Mouse (Mus musculus) forebrain, embryonic 12.5 days (tissue): Measurements from ENCODE around the gene Olfml2a. TPM values are rescaled to one million over a fixed set of nuclear protein-coding genes. Genes with fewer than 3 reads are reported as not detected.

Experiments
- ATAC-seq: fragments of 200-750 bp; cut with Nextera tagmentation; 2 replicates; pipeline ENCODE4 v1.8.0; 2017; ENCODE audit warnings: moderate TSS enrichment; ENCODE audit not compliant: low FRiP score
- H3K27ac ChIP-seq: fragments of 300-500 bp; sonication (generic); 2 replicates; pipeline ENCODE4 v1.5.1; 2016; ENCODE audit warnings: mild to moderate bottlenecking
- H3K27me3 ChIP-seq: fragments of 300-500 bp; sonication (generic); 2 replicates; pipeline ENCODE4 v1.6.1; 2016; ENCODE audit warnings: mild to moderate bottlenecking
- H3K36me3 ChIP-seq: fragments of 300-500 bp; sonication (generic); replicated peaks from 2 replicates; pipeline ENCODE4 v1.6.1; 2016; ENCODE audit warnings: mild to moderate bottlenecking
- H3K4me1 ChIP-seq: fragments of 300-500 bp; sonication (generic); 2 replicates; pipeline ENCODE4 v1.6.1; 2016
- H3K4me2 ChIP-seq: fragments of 300-500 bp; sonication (generic); 2 replicates; pipeline ENCODE4 v1.6.1; 2016; ENCODE audit warnings: mild to moderate bottlenecking, moderate library complexity
- H3K4me3 ChIP-seq: fragments of 300-500 bp; sonication (generic); replicated peaks from 2 replicates; pipeline ENCODE4 v1.5.1; 2016; ENCODE audit warnings: mild to moderate bottlenecking
- H3K9ac ChIP-seq: fragments of 300-500 bp; sonication (generic); 2 replicates; pipeline ENCODE4 v1.6.1; 2016; ENCODE audit warnings: mild to moderate bottlenecking
- H3K9me3 ChIP-seq: fragments of 300-500 bp; sonication (generic); 2 replicates; pipeline ENCODE4 v1.6.1; 2016
- WGBS: fragments of 180-500 bp; shearing (Covaris S2); methylation state at CpG from one replicate; pipeline ENCODE4 v1.1.7; 2016; 5-methylcytosine and 5-hydroxymethylcytosine counted together
- polyA plus RNA-seq: library from polyadenylated mRNA; unstranded; fragments of >200 nt; fragmentation: Nextera tagmentation; extraction: Ambion mirVana; gene quantifications from 2 replicates; pipeline ENCODE4 v1.2.1, GENCODE M21; 2016

Olfml2a gene
- polyA plus RNA-seq, 1 experiment from 2014 or later: 2.1 TPM

GRCm38 (mm10) chr2:38973223-38973622 lies 41.4 kb downstream of the Olfml2a start:
- Histone ChIP-seq H3K36me3 (no peaks in the 10 kb centered on the region), H3K9me3 (no peaks in the 10 kb centered on the region), H3K4me1 (no peaks in the 10 kb centered on the region; the same call in 1 of the 2 replicates), H3K4me2 (no peak overlapping the region), H3K27me3 (no peaks in the 10 kb centered on the region), H3K4me3 (no peak overlapping the region), H3K9ac (no peak overlapping the region), H3K27ac (no peak overlapping the region)
- WGBS: 36% methylated on average over 2 of the region's 2 CpGs
- ATAC-seq: no peak

- no peaks in the 10 kb centered on the region for H3K36me3 ChIP-seq
- no peak overlapping the region for H3K4me2 ChIP-seq
- H3K27ac ChIP-seq: no peak overlapping the region
- H3K4me1 ChIP-seq: no peaks in the 10 kb centered on the region; the same call in 1 of the 2 replicates
- WGBS: 91% methylated on average over 7 of the region's 7 CpGs
- no peaks in the 10 kb centered on the region for H3K9me3 ChIP-seq
- ATAC-seq: no peak
- H3K4me3 ChIP-seq: no peak overlapping the region
- no peaks in the 10 kb centered on the region for H3K27me3 ChIP-seq
- H3K9ac ChIP-seq: no peak overlapping the region
These were observed 41.9 kb downstream of the Olfml2a start for GRCm38 (mm10) chr2:38973701-38974100.

GRCm38 (mm10) chr2:38974171-38974570 lies 42.4 kb downstream of the Olfml2a start:
- Histone ChIP-seq H3K4me2 (no peak overlapping the region), H3K9me3 (no peaks in the 10 kb centered on the region), H3K9ac (no peak overlapping the region), H3K36me3 (no peaks in the 10 kb centered on the region), H3K27me3 (no peaks in the 10 kb centered on the region), H3K4me1 (no peaks in the 10 kb centered on the region; the same call in 1 of the 2 replicates), H3K27ac (no peak overlapping the region), H3K4me3 (no peak overlapping the region)
- no peak for ATAC-seq
- WGBS: 45% methylated on average over 2 of the region's 2 CpGs

- Histone ChIP-seq H3K9me3 (no peaks in the 10 kb centered on the region), H3K4me3 (no peak overlapping the region), H3K27ac (no peak overlapping the region), H3K4me1 (no peaks in the 10 kb centered on the region; the same call in 1 of the 2 replicates), H3K36me3 (no peaks in the 10 kb centered on the region), H3K27me3 (no peaks in the 10 kb centered on the region), H3K4me2 (no peak overlapping the region), H3K9ac (no peak overlapping the region)
- 88% methylated on average over 3 of the region's 3 CpGs for WGBS
- ATAC-seq: no peak
These were observed 43.4 kb downstream of the Olfml2a start for GRCm38 (mm10) chr2:38975181-38975580.

GRCm38 (mm10) chr2:38975941-38976805 lies 44.4 kb downstream of the Olfml2a start:
- Histone ChIP-seq H3K9ac (no peak overlapping the region), H3K27ac (no peak overlapping the region), H3K4me2 (no peak overlapping the region), H3K4me1 (no peaks in the 10 kb centered on the region; the same call in 1 of the 2 replicates), H3K36me3 (no peaks in the 10 kb centered on the region), H3K4me3 (no peak overlapping the region), H3K9me3 (no peaks in the 10 kb centered on the region), H3K27me3 (no peaks in the 10 kb centered on the region)
- 83% methylated on average over 21 of the region's 21 CpGs for WGBS
- ATAC-seq: no peak

- no peaks in the 10 kb centered on the region; the same call in 1 of the 2 replicates for H3K4me1 ChIP-seq
- no peak overlapping the region for H3K4me3 ChIP-seq
- no peak for ATAC-seq
- no peaks in the 10 kb centered on the region for H3K27me3 ChIP-seq
- H3K9ac ChIP-seq: no peak overlapping the region
- H3K4me2 ChIP-seq: no peak overlapping the region
- 74% methylated on average over 4 of the region's 4 CpGs for WGBS
- no peak overlapping the region for H3K27ac ChIP-seq
- H3K36me3 ChIP-seq: no peaks in the 10 kb centered on the region
- H3K9me3 ChIP-seq: no peaks in the 10 kb centered on the region
These were observed 46.1 kb downstream of the Olfml2a start for GRCm38 (mm10) chr2:38977837-38978236.

GRCm38 (mm10) chr2:38983456-38983855 lies 51.7 kb downstream of the Olfml2a start:
- H3K9me3 ChIP-seq: peaks cover 8% of the 10 kb centered on the region; the same call in 1 of the 2 replicates
- WGBS: 94% methylated on average over 2 of the region's 2 CpGs
- no peak for ATAC-seq
- H3K27ac ChIP-seq: no peak overlapping the region
- no peaks in the 10 kb centered on the region for H3K36me3 ChIP-seq
- no peaks in the 10 kb centered on the region for H3K4me1 ChIP-seq
- H3K4me2 ChIP-seq: no peak overlapping the region
- no peak overlapping the region for H3K9ac ChIP-seq
- no peak overlapping the region for H3K4me3 ChIP-seq
- no peaks in the 10 kb centered on the region for H3K27me3 ChIP-seq

- Histone ChIP-seq H3K9ac (no peak overlapping the region), H3K4me2 (no peak overlapping the region), H3K36me3 (no peaks in the 10 kb centered on the region), H3K9me3 (peaks cover 8% of the 10 kb centered on the region; the same call in 1 of the 2 replicates), H3K27ac (no peak overlapping the region), H3K27me3 (no peaks in the 10 kb centered on the region), H3K4me3 (no peak overlapping the region), H3K4me1 (no peaks in the 10 kb centered on the region)
- 93% methylated on average over 3 of the region's 3 CpGs for WGBS
- no peak for ATAC-seq
These were observed 54.8 kb downstream of the Olfml2a start for GRCm38 (mm10) chr2:38986580-38986979.

GRCm38 (mm10) chr2:38987371-38987770 lies 55.6 kb downstream of the Olfml2a start:
- no peaks in the 10 kb centered on the region for H3K27me3 ChIP-seq
- no peak overlapping the region for H3K9ac ChIP-seq
- no peak overlapping the region for H3K4me3 ChIP-seq
- no peaks in the 10 kb centered on the region for H3K36me3 ChIP-seq
- peaks cover 8% of the 10 kb centered on the region; the same call in 1 of the 2 replicates for H3K9me3 ChIP-seq
- 68% methylated on average over 1 of the region's 1 CpGs for WGBS
- H3K27ac ChIP-seq: no peak overlapping the region
- H3K4me1 ChIP-seq: no peaks in the 10 kb centered on the region
- H3K4me2 ChIP-seq: no peak overlapping the region
- ATAC-seq: no peak

GRCm38 (mm10) chr2:38987803-38988510 lies 56.2 kb downstream of the Olfml2a start:
- H3K9me3 ChIP-seq: peaks cover 8% of the 10 kb centered on the region; the same call in 1 of the 2 replicates
- H3K36me3 ChIP-seq: no peaks in the 10 kb centered on the region
- ATAC-seq: no peak
- no peak overlapping the region for H3K27ac ChIP-seq
- no peak overlapping the region for H3K4me3 ChIP-seq
- H3K4me1 ChIP-seq: no peaks in the 10 kb centered on the region
- H3K27me3 ChIP-seq: no peaks in the 10 kb centered on the region
- 87% methylated on average over 6 of the region's 6 CpGs for WGBS
- H3K4me2 ChIP-seq: no peak overlapping the region
- H3K9ac ChIP-seq: no peak overlapping the region

- no peak for ATAC-seq
- H3K9ac ChIP-seq: no peak overlapping the region
- H3K4me3 ChIP-seq: no peak overlapping the region
- no peaks in the 10 kb centered on the region for H3K27me3 ChIP-seq
- H3K4me1 ChIP-seq: no peaks in the 10 kb centered on the region
- no peaks in the 10 kb centered on the region for H3K36me3 ChIP-seq
- H3K9me3 ChIP-seq: peaks cover 1% of the 10 kb centered on the region; the same call in 1 of the 2 replicates
- H3K27ac ChIP-seq: no peak overlapping the region
- 78% methylated on average over 2 of the region's 2 CpGs for WGBS
- no peak overlapping the region for H3K4me2 ChIP-seq
These were observed 57.2 kb downstream of the Olfml2a start for GRCm38 (mm10) chr2:38988929-38989328.

GRCm38 (mm10) chr2:38992004-38992403 lies 60.2 kb downstream of the Olfml2a start:
- Histone ChIP-seq H3K27me3 (peaks cover under 1% of the 10 kb centered on the region; the same call in 1 of the 2 replicates), H3K4me2 (no peak overlapping the region), H3K36me3 (no peaks in the 10 kb centered on the region), H3K27ac (no peak overlapping the region), H3K4me1 (no peaks in the 10 kb centered on the region), H3K4me3 (no peak overlapping the region), H3K9me3 (no peaks in the 10 kb centered on the region), H3K9ac (no peak overlapping the region)
- WGBS: 84% methylated on average over 4 of the region's 4 CpGs
- no peak for ATAC-seq
